Mouse (Mus musculus) layer of hippocampus, postnatal 14 days (tissue): ENCODE measurements around the gene Ucma. TPM values are rescaled to one million over a fixed set of nuclear protein-coding genes. Genes with fewer than 3 reads are reported as not detected.

Source experiments
- total RNA-seq, 2 experiments: library from RNA; stranded (reverse); gene quantifications; 2 replicates each; pipeline ENCODE4 v1.2.3; 2021

Ucma gene
- total RNA-seq, 2 experiments from 2014 or later = 2.8 to 3.1 TPM

Other genes starting within 250 kb of the Ucma start
- gene Sephs1, start 94.6 kb upstream of the Ucma start, total RNA-seq = 10 to 100 TPM; 29.1 to 34.6 TPM
- 10 to 100 TPM; 69.8 to 70.0 TPM for gene Phyh, start 57.1 kb upstream of the Ucma start, total RNA-seq
- gene Mcm10, start 36.7 kb downstream of the Ucma start, total RNA-seq = 1 to 10 TPM; 1.7 to 3.6 TPM
- gene Optn, start 87.9 kb downstream of the Ucma start, total RNA-seq = 10 to 100 TPM; 17.5 to 17.6 TPM
- gene Ccdc3, start 161.7 kb downstream of the Ucma start, total RNA-seq = 10 to 100 TPM; 15.2 to 17.7 TPM